Comparison of ENCODE assay signal across 9 mouse cellular contexts in genomic region chr9:118705381-118706074, GRCm38 (mm10).
DNase-seq lines count a peak whose midpoint lies in the region; ATAC-seq and TF ChIP-seq lines count a peak whose summit lies in the region.
"Had no signal": no experiment of that assay in that cellular context is flagged by ENCODE, and none has a peak within 500 bp of the region (broad histone marks: within the 10 kb centered on the region; RNA-seq: fewer than 3 reads in every experiment).

No protein-coding gene starts in this region.

- WGBS in intestine, embryonic 15.5 days: 45% methylated on average over 14 of the region's 14 CpGs
- WGBS in lung, postnatal 0 days: 40% methylated on average over 14 of the region's 14 CpGs

- H3K4me1 ChIP-seq in intestine, embryonic 15.5 days (replicated peaks): peaks cover 18% of the 10 kb centered on the region
- peaks cover 15% of the 10 kb centered on the region for H3K4me1 ChIP-seq in lung, postnatal 0 days (ENCODE audit: insufficient read depth, low read depth, low read length)

- no peaks in the 10 kb centered on the region for H3K27me3 ChIP-seq in intestine, embryonic 15.5 days (replicated peaks)
- 0 out of 2 replicates have a peak, but pooled peaks cover 3% of the 10 kb centered on the region for H3K27me3 ChIP-seq in lung, postnatal 0 days (replicated peaks; ENCODE audit: insufficient read depth, low read length)

- H3K4me2 ChIP-seq in intestine, embryonic 15.5 days (replicated peaks): peak overlapping the region; percentile 41
- no peak overlapping the region for H3K4me2 ChIP-seq in lung, postnatal 0 days (replicated peaks; ENCODE audit: low read depth, low read length)

- ATAC-seq in CD4-positive, CD25-positive, alpha-beta regulatory T cell, adult 4 months: peak; percentile 77
- ATAC-seq in intestine, embryonic 15.5 days: peak; percentile 88
- ATAC-seq in lung, postnatal 0 days: peak; percentile 33; the same call in 1 of the 2 replicates

- no peaks in the 10 kb centered on the region for H3K9me3 ChIP-seq in intestine, embryonic 15.5 days
- no peaks in the 10 kb centered on the region for H3K9me3 ChIP-seq in lung, postnatal 0 days (ENCODE audit: low read length)

- no peak for TF ChIP-seq CTCF in lung, postnatal 0 days (IDR thresholded peaks at IDR 0.05)

- H3K9ac ChIP-seq in intestine, embryonic 15.5 days: no peak overlapping the region
- H3K9ac ChIP-seq in lung, postnatal 0 days (replicated peaks; ENCODE audit: low read depth): no peak overlapping the region

- no peak overlapping the region for H3K27ac ChIP-seq in intestine, embryonic 15.5 days
- no peak overlapping the region; the same call in 1 of the 2 replicates for H3K27ac ChIP-seq in lung, postnatal 0 days (ENCODE audit: low read length)

- DNase-seq in adrenal gland, adult 2 months: peak; percentile 34
- DNase-seq in adrenal gland, postnatal 36 days: no peak
- peak; percentile 65 for DNase-seq in lung, postnatal 0 days (ENCODE audit: low spot score)
- DNase-seq in testis, postnatal 10 days (ENCODE audit: low spot score): no peak
- DNase-seq in neural tube, embryonic 10.5 days (ENCODE audit: extremely low spot score, low spot score): no peak
- DNase-seq in left cerebral cortex, adult 11 months (ENCODE audit: low spot score): no peak
- DNase-seq: gastrocnemius, postnatal 14 days had no signal

- no peak for TF ChIP-seq EP300 in lung, postnatal 0 days (IDR thresholded peaks at IDR 0.05)

- no peak overlapping the region for H3K4me3 ChIP-seq in intestine, embryonic 15.5 days (replicated peaks)
- no peak overlapping the region for H3K4me3 ChIP-seq in lung, postnatal 0 days (ENCODE audit: low read depth, low read length)

- H3K36me3 ChIP-seq in intestine, embryonic 15.5 days: no peaks in the 10 kb centered on the region
- no peaks in the 10 kb centered on the region for H3K36me3 ChIP-seq in lung, postnatal 0 days (ENCODE audit: insufficient read depth, low read length)

Comparison
In these comparisons a context has a peak if more than half of its experiments do, and no peak if none do; other contexts are left out.
1. DNase-seq: peak in adrenal gland, adult 2 months (single experiment) and lung, postnatal 0 days (single experiment); none in adrenal gland, postnatal 36 days (0 of 2), testis, postnatal 10 days (single experiment), neural tube, embryonic 10.5 days (single experiment) and left cerebral cortex, adult 11 months (single experiment).
2. ATAC-seq: peak in every context shown above with its lines; median percentile 88 in intestine, embryonic 15.5 days; 77 in CD4-positive, CD25-positive, alpha-beta regulatory T cell, adult 4 months; 33 in lung, postnatal 0 days.